In genomic region chr16:90475701-90476229, GRCm38 (mm10) we compare ENCODE assay signal across 15 mouse cellular contexts.
DNase-seq lines count a peak whose midpoint lies in the region; ATAC-seq lines count a peak whose summit lies in the region.
"Had no signal": no experiment of that assay in that cellular context is flagged by ENCODE, and none has a peak within 500 bp of the region (broad histone marks: within the 10 kb centered on the region; RNA-seq: fewer than 3 reads in every experiment).

No protein-coding gene starts in this region.

- peak; percentile 84 for DNase-seq in heart, adult 11 months
- DNase-seq in heart, postnatal 10 days = no peak
- peak; percentile 85 for DNase-seq in T-cell, adult 2 months (ENCODE audit: low spot score)
- peak; percentile 27 for DNase-seq in thymus, postnatal 25 days
- DNase-seq in left cerebral cortex, adult 18-20 months (ENCODE audit: low spot score in 2 of 2) = no peak
- no peak for DNase-seq in heart, postnatal 14 days
- DNase-seq: adrenal gland, postnatal 25 days; heart, adult 18-20 months; liver, embryonic 13.5 days; lung, postnatal 36 days; right cerebral cortex, postnatal 14 days had no signal

- peak; percentile 99 for ATAC-seq in inflammation-experienced regulatory T-cells, adult 6 months
- no peak for ATAC-seq in monocyte, adult 5-6 weeks (replicated peaks; ENCODE audit: insufficient number of reproducible peaks, low FRiP score, low TSS enrichment, poor library complexity, severe bottlenecking)
- ATAC-seq: intestine, embryonic 16.5 days; Patski had no signal

- intact Hi-C loops in heart, postnatal 10 days (cut with DNase I) = no loop called here
- intact Hi-C loops in heart, postnatal 14 days (cut with DNase I) = no loop called here

Comparison
In these comparisons a context has a peak if more than half of its experiments do, and no peak if none do; other contexts are left out.
1. DNase-seq: peak in heart, adult 11 months (single experiment), T-cell, adult 2 months (single experiment) and thymus, postnatal 25 days (single experiment); none in heart, postnatal 10 days (0 of 2), left cerebral cortex, adult 18-20 months (0 of 2) and heart, postnatal 14 days (0 of 2).